Mouse (Mus musculus) kidney, postnatal 0 days (tissue): ENCODE data around the gene Lsm3. TPM values are rescaled to one million over a fixed set of nuclear protein-coding genes. Genes with fewer than 3 reads are reported as not detected.

Experiments
- ATAC-seq: fragments of 200-750 bp; cut with Nextera tagmentation; replicated peaks from 2 replicates; pipeline ENCODE4 v1.8.0; 2017; ENCODE audit warnings: low read depth, moderate number of reproducible peaks, moderate TSS enrichment, moderate library complexity; ENCODE audit not compliant: low FRiP score
- DNase-seq: peaks from one replicate; pipeline ENCODE4 v3.0.0-alpha.2; 2016; ENCODE audit warnings: low spot score
- H3K27ac ChIP-seq: fragments of 300-500 bp; sonication (generic); 2 replicates; pipeline ENCODE4 v1.5.1; 2014; ENCODE audit warnings: mild to moderate bottlenecking
- H3K27me3 ChIP-seq: fragments of 300-500 bp; sonication (generic); 2 replicates; pipeline ENCODE4 v1.6.1; 2014; ENCODE audit warnings: low read length, mixed read lengths; ENCODE audit not compliant: insufficient read depth
- H3K36me3 ChIP-seq: fragments of 300-500 bp; sonication (generic); 2 replicates; pipeline ENCODE4 v1.6.1; 2014; ENCODE audit warnings: low read length, mixed read lengths; ENCODE audit not compliant: insufficient read depth
- H3K4me1 ChIP-seq: fragments of 300-500 bp; sonication (generic); replicated peaks from 2 replicates; pipeline ENCODE4 v1.6.1; 2014; ENCODE audit warnings: antibody characterized with exemption, low read length, mixed read lengths; ENCODE audit not compliant: insufficient read depth
- H3K4me2 ChIP-seq: fragments of 300-500 bp; sonication (generic); 2 replicates; pipeline ENCODE4 v1.6.1; 2014; ENCODE audit warnings: mild to moderate bottlenecking, low read length, moderate library complexity, mixed read lengths
- H3K4me3 ChIP-seq: fragments of 300-500 bp; sonication (generic); replicated peaks from 2 replicates; pipeline ENCODE4 v1.5.1; 2014; ENCODE audit warnings: low read depth, low read length
- H3K9ac ChIP-seq: fragments of 300-500 bp; sonication (generic); 2 replicates; pipeline ENCODE4 v1.6.1; 2014; ENCODE audit warnings: low read depth, low read length
- H3K9me3 ChIP-seq: fragments of 300-500 bp; sonication (generic); replicated peaks from 2 replicates; pipeline ENCODE4 v1.6.1; 2016; ENCODE audit warnings: low read length, inconsistent platforms, mixed read lengths
- CTCF ChIP-seq: IDR thresholded peaks from 2 replicates; pipeline ENCODE4 v1.5.1; 2016; ENCODE audit warnings: antibody characterized with exemption, low read depth, mild to moderate bottlenecking, moderate library complexity
- WGBS: fragments of 180-500 bp; shearing (Covaris S2); extraction: QIAGEN DNeasy Blood & Tissue Kit; methylation state at CpG from one replicate; pipeline ENCODE4 v1.1.7; 2014; 5-methylcytosine and 5-hydroxymethylcytosine counted together
- polyA plus RNA-seq: library from polyadenylated mRNA; unstranded; fragments of >200 nt; fragmentation: Nextera tagmentation; extraction: Ambion mirVana; gene quantifications from 2 replicates; pipeline ENCODE4 v1.2.1, GENCODE M21; 2015

Lsm3 gene
- polyA plus RNA-seq, 1 experiment from 2014 or later, result 222 TPM

DNA sequence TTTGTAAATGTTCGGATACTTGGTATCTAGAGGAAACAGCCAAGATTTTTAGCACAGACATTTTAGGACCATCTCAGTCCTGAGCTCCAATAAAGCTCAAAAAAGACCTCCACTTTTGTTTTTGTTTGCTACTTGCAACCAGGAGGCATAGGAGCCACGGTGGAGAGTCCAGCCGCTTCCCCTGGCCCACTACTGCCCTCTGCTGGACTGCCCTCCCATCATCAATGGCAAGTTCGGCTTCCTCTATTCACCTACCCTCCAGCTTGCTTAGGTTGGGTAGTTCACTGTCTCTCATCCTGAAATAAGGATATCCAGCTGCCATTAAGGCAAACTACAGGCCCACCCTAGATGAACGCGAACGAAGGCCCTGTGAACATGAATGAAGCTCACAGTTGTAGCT, 6.4 kb upstream of the Lsm3 start:
- H3K4me3 ChIP-seq, result no peak overlapping the region
- DNase-seq, result peak; percentile 77
- H3K9ac ChIP-seq, result no peak overlapping the region
- no peaks in the 10 kb centered on the region for H3K27me3 ChIP-seq
- WGBS, result 45% methylated on average over 7 of the region's 7 CpGs
- no peak overlapping the region for H3K4me2 ChIP-seq
- H3K4me1 ChIP-seq, result no peaks in the 10 kb centered on the region
- no peak overlapping the region for H3K27ac ChIP-seq
- ATAC-seq, result no peak
- TF ChIP-seq CTCF, result peak; percentile 83
- H3K9me3 ChIP-seq, result no peaks in the 10 kb centered on the region
- peaks cover 36% of the 10 kb centered on the region for H3K36me3 ChIP-seq

DNA sequence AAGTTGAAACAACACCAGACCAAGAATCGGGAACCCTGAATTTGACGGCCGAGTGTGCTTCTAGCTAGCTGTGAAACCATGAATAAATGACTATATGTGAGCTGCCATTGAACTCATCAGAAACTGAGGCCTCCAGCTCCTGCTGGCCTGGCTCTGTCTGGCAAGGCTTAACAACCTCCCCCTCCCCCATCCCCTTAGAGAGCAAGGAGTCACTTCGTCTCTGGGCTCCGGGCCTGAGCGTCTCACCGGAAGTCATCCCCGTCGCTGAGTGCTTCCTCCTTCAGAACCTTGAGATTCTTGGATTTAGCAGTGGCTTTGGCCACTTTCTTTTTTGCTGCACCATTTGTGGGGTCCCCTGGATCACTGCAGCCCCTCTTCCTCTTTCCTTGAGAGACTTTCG, 5.5 kb upstream of the Lsm3 start:
- H3K9ac ChIP-seq, result no peak overlapping the region
- DNase-seq (no peak), ATAC-seq (no peak)
- 67% methylated on average over 10 of the region's 10 CpGs for WGBS
- H3K27ac ChIP-seq, result no peak overlapping the region
- no peak overlapping the region for H3K4me3 ChIP-seq
- H3K9me3 ChIP-seq, result no peaks in the 10 kb centered on the region
- no peak overlapping the region for H3K4me2 ChIP-seq
- H3K4me1 ChIP-seq, result no peaks in the 10 kb centered on the region; the same call in 1 of the 2 replicates
- no peak for TF ChIP-seq CTCF
- H3K36me3 ChIP-seq, result peaks cover 27% of the 10 kb centered on the region
- no peaks in the 10 kb centered on the region for H3K27me3 ChIP-seq

DNA sequence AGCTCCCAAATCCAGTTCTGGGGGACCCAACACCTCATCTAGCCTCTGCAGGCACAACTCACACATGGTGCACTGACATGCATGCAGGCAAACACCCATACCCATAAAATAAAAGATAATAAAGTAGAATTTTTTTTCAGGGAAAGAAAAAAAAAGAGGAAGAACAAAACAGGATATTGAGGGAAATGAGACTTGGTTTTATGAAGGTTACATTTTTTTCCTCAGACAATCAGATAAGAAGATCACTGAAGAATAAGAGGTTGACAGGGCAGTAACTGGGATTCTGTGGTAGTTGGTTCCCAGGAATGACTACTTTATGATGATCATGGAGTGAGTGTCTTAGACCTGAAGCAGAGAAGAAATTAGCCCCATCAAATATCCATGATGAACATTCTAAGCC, 1.6 kb upstream of the Lsm3 start:
- H3K4me1 ChIP-seq, result peaks cover 7% of the 10 kb centered on the region; the same call in 1 of the 2 replicates
- no peak overlapping the region for H3K4me3 ChIP-seq
- H3K36me3 ChIP-seq, result peaks cover 7% of the 10 kb centered on the region; the same call in 1 of the 2 replicates
- peak overlapping the region; percentile 64 for H3K4me2 ChIP-seq
- ATAC-seq (no peak), DNase-seq (no peak)
- TF ChIP-seq CTCF, result no peak
- no peaks in the 10 kb centered on the region for H3K9me3 ChIP-seq
- H3K27ac ChIP-seq, result no peak overlapping the region
- no peak overlapping the region for H3K9ac ChIP-seq
- H3K27me3 ChIP-seq, result no peaks in the 10 kb centered on the region

DNA sequence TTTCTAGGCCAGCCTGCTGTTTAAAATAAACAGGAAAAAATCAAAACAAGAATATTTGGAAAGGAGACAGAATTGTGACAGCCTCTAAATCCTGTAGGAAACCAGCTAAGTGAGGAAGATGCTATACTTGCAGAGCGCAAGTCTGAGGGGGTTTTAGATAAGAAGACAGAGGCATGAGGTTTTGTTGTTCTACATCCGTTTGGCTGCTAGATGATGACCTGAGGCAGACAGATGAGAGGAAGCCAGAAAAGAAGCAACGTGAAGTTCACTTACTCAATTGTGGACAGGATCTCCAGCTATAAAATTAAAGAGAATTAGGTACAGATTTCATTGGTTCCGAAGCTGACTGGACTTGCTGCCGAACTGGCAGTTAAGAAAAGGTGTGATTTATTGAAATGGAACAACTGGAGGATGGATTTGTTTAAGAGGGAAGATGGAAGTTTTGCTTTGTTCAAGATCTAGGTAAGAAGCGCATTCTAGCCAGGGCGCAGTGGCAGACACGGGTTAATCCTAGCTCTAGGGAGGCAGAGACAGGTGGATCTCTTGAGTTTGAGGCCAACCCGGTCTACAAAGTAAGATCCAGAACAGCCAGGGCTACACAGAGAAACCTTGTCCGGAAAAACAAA, 878 bp upstream of the Lsm3 start:
- WGBS, result 12% methylated on average over 10 of the region's 10 CpGs
- H3K27me3 ChIP-seq, result no peaks in the 10 kb centered on the region
- no peak for TF ChIP-seq CTCF
- no peaks in the 10 kb centered on the region for H3K9me3 ChIP-seq
- DNase-seq, result peak; percentile 35
- peak overlapping the region; percentile 64 for H3K4me2 ChIP-seq
- peak overlapping the region; percentile 79 for H3K27ac ChIP-seq
- H3K9ac ChIP-seq, result peak overlapping the region; percentile 60
- H3K36me3 ChIP-seq, result peaks cover 13% of the 10 kb centered on the region; the same call in 1 of the 2 replicates
- ATAC-seq, result no peak
- H3K4me3 ChIP-seq, result peak overlapping the region; percentile 88
- H3K4me1 ChIP-seq, result peaks cover 7% of the 10 kb centered on the region; the same call in 1 of the 2 replicates

DNA sequence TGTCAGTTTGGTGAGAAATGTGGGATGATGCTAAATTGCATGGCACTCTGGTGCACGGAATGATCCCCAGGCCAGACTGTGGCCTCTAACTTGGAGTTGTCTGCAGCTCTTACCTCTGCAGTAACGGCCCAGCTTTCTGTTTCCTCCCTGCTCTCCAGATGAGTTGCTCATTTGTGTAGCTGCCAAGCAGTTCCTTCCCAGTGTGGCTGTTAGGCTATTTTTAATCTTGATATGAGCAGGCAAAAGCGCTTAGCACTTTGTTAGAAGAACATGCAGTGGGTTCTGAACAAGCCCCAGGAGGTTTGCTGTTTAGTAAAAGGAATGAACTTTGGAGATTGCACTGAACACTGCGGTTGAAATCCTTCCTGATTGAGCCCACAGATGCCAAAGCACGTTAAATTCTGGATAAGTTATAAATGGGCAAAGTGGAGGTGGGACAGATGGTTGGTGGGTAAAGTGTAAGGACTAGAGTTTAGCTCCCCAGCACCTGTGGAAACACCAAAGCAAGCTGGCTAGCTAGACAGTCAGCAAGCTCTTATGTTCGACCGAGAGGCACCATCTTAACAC, 2.8 kb downstream of the Lsm3 start:
- no peak overlapping the region for H3K4me3 ChIP-seq
- peaks cover 7% of the 10 kb centered on the region; the same call in 1 of the 2 replicates for H3K4me1 ChIP-seq
- H3K36me3 ChIP-seq, result peaks cover 45% of the 10 kb centered on the region
- ATAC-seq, result no peak
- WGBS, result 87% methylated on average over 7 of the region's 7 CpGs
- H3K27ac ChIP-seq, result no peak overlapping the region
- no peaks in the 10 kb centered on the region for H3K27me3 ChIP-seq
- no peaks in the 10 kb centered on the region for H3K9me3 ChIP-seq
- DNase-seq, result no peak
- H3K4me2 ChIP-seq, result no peak overlapping the region
- TF ChIP-seq CTCF, result no peak
- H3K9ac ChIP-seq, result 0 out of 2 replicates have a peak overlapping the region, but pooled peaks have one; percentile 3

DNA sequence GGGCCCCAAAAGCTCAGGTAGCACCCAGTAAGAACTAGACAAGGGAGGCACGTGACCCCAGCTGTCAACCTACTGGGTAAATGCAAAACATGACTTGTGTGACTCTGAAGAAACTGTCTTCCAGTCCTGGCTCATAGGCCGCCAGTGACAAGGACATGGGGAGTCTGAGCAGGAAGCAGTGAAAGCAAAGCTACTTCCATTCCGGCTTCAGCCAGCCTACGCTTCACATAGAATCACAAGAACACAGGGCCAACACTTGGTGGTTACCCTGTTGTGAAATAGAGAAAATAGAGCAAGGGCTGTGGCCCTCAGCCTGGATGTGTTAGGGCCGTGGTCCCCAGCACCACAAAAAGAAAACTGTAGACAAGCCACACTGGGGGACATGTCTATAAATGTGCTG, 7.1 kb downstream of the Lsm3 start:
- no peaks in the 10 kb centered on the region for H3K9me3 ChIP-seq
- H3K4me1 ChIP-seq, result no peaks in the 10 kb centered on the region
- no peaks in the 10 kb centered on the region for H3K27me3 ChIP-seq
- 94% methylated on average over 5 of the region's 5 CpGs for WGBS
- peaks cover 45% of the 10 kb centered on the region for H3K36me3 ChIP-seq
- H3K4me2 ChIP-seq, result no peak overlapping the region
- DNase-seq (no peak), ATAC-seq (no peak)
- TF ChIP-seq CTCF, result no peak
- H3K4me3 ChIP-seq, result no peak overlapping the region
- no peak overlapping the region for H3K27ac ChIP-seq
- no peak overlapping the region for H3K9ac ChIP-seq

DNA sequence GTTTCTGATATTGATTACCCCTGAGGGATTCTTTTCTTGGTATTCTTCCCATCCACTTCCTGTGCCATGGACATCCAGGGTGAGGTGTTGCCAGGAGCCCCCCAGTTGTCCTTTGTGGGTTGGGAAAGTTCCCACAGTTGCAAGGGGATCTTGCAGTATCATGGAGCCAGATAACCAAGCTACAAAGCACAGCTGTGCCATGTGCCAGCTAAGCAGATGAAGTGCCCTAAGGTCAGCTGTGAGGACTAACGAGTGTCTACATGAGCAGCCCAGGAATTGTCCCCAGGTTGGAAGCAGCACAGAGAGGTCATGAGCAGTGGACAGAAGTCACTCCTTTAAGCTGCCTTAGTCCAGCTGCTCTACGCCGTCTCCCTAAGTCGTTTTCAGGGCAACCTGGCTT, 9.8 kb downstream of the Lsm3 start:
- no peak for TF ChIP-seq CTCF
- no peaks in the 10 kb centered on the region for H3K4me1 ChIP-seq
- peaks cover 26% of the 10 kb centered on the region for H3K36me3 ChIP-seq
- H3K4me2 ChIP-seq, result no peak overlapping the region
- ATAC-seq (no peak), DNase-seq (no peak)
- no peak overlapping the region for H3K27ac ChIP-seq
- H3K9me3 ChIP-seq, result no peaks in the 10 kb centered on the region
- H3K27me3 ChIP-seq, result no peaks in the 10 kb centered on the region
- H3K9ac ChIP-seq, result no peak overlapping the region
- WGBS, result 77% methylated on average over 4 of the region's 4 CpGs
- no peak overlapping the region for H3K4me3 ChIP-seq
